Mouse (Mus musculus): ENCODE measurements at regions not wholly inside any gene's neighbourhood (a gene's known extent, or its start where the extent isn't known, plus 50 kb on each side); places are given as distances from the start of the nearest gene placed in this dataset.
"Not testable (repeated sequence)": the region's sequence is repeated elsewhere in the genome, so short reads cannot be mapped to it uniquely, and the experiment has no call there.

DNA sequence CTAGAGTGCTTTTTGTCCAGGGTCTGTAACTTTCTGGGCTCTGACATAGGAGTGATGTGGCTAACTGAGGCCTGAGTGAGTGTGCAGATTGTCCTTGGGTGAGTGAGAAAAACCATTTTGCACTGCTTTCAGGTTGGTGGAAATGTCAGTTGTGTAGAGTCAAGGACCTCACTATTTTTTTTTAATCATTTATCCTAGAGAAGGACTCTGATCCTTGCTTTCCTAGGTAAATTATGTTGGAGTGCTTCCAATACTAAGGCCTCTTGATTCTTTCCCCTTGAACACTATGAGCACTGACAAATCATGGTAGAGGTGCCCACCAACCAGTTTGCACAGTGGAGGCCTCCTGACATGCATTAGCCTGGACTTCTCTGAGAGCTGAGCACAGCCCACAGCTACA, 233.6 kb downstream of the Utp18 start:
- DNase-seq (ENCODE audit: low spot score): not testable (repeated sequence)
